Mouse (Mus musculus) testis, postnatal 10 days (tissue): Measurements from ENCODE around the gene Reep6.

Source experiments
- DNase-seq: peaks from one replicate; pipeline ENCODE4 v3.0.0; 2021; ENCODE audit warnings: low spot score

The Reep6 gene

GRCm38 (mm10) chr10:80355431-80355830, 25.7 kb downstream of the Reep6 start:
- DNase-seq = no peak

- no peak for DNase-seq
These were observed 26.4 kb downstream of the Reep6 start, which contains the start of gene Plk5 for GRCm38 (mm10) chr10:80356001-80356682. Gene Plk5, plus strand, starts transcription at chr10:80356459.

- no peak for DNase-seq
These were observed 27.0 kb downstream of the Reep6 start for GRCm38 (mm10) chr10:80356737-80357136.

GRCm38 (mm10) chr10:80357336-80357735, 27.6 kb downstream of the Reep6 start:
- no peak for DNase-seq

- DNase-seq = peak; percentile 70
These were observed 28.4 kb downstream of the Reep6 start for GRCm38 (mm10) chr10:80357994-80358639.

GRCm38 (mm10) chr10:80363734-80364133, 34.0 kb downstream of the Reep6 start:
- DNase-seq = no peak

DNA sequence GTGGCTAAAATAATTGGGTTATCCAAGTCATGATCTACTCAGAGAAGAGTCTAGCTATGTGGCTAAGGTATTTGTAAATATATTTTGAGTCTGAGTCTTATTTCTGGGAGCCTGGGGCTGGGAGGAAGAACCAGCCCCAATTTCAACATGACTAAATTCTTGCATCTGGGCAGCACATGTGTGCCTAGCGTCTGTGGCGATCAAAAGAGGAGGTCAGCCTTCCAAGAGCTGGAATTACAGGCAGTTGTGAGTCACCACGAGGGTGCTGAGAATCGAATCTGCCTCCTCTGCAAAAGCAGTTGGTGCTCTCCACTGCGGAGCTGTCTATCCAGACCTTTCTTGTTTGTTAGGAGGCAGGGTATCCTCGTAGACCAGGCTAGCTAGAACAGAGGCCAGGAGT, 36.0 kb downstream of the Reep6 start:
- DNase-seq = no peak

GRCm38 (mm10) chr10:80367954-80368353, 38.2 kb downstream of the Reep6 start:
- no peak for DNase-seq

DNA sequence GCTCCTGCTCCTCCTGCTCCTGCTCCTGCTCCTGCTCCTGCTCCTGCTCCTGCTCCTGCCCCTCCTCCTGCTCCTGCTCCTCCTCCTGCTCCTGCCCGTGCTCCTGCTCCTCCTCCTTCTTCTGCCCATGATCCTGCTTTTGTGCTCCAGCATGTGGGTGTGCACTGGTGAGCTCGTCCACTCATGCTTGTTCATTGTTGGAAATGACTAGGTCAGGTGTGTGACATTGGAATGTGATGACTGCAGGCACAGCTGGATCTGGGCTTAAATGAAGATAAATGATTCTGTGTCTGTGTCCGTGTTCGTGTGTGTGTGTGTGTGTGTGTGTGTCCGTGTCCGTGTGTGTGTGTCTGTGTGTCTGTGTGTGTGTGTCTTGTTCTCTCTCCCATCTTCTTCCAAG, 38.6 kb downstream of the Reep6 start:
- no peak for DNase-seq

GRCm38 (mm10) chr10:80369995-80370747, 40.4 kb downstream of the Reep6 start:
- no peak for DNase-seq

DNA sequence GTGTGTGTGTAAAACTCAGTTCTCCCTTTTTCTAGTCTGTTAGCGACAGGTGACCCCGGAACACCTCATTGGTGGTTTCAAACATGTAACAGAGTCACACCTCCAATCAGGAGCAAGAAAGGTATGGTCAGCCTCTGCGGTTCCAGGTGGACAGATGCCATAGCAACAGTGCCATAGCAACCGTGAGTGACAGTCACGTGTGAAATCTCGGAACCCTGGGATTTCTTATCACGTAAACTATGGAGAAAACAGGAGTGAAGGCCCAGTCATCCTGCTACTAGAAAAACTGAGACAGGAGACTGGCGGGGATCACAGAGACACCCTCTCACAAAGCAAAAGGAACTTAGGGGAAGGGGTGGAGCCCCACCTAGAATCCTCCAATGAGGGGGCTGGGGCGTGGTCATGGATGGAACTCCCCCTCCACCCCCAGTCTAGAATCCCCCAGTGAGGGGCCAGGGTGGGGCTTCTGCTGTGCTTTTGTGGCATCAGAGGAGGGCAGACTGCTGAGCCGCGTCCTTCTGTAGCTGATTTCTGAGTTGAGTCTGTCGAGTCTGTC, 41.7 kb downstream of the Reep6 start:
- peak; percentile 69 for DNase-seq

- no peak for DNase-seq
These were observed 42.2 kb downstream of the Reep6 start for GRCm38 (mm10) chr10:80371983-80372382.

GRCm38 (mm10) chr10:80372706-80373105, 43.0 kb downstream of the Reep6 start:
- DNase-seq = no peak

DNA sequence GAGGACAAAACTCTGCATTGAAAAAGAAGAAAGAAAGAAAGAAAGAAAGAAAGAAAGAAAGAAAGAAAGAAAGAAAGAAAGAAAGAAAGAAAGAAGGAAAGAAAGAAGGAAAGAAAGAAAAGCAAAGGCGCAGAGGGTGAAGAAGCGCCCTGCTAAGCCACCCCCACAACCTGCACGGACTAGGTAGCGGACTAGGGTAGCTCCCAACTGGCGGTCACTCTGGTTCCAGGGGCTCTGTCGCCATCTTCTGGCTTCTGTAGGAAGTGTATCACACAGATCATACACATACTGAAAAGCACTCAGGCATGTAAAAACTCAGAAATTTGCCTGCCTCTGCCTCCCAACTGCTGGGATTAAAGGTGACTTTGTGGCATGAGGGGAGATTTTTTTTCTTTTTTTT, 44.3 kb downstream of the Reep6 start:
- DNase-seq = peak; percentile 83

- DNase-seq = peak; percentile 97
These were observed 46.4 kb downstream of the Reep6 start for GRCm38 (mm10) chr10:80376160-80376559.

DNA sequence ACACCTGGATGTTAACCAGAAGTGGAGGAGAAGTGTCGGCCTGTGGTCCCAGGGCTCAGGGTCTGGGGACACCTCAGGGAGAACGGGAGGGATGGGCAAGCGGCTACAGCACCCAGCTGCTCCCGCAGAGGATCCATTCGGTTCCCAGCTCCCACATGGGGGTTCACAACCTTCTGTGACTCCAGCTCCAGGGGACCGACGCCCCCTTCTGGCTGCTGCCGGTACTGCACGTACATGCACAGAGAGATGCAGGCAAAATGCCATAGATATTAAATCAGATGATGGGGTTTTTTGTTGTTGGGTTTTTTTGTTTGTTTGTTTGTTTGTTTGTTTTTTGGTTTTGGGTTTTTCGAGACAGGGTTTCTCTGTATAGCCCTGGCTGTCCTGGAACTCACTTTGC, 48.0 kb downstream of the Reep6 start:
- peak; percentile 86 for DNase-seq

DNA sequence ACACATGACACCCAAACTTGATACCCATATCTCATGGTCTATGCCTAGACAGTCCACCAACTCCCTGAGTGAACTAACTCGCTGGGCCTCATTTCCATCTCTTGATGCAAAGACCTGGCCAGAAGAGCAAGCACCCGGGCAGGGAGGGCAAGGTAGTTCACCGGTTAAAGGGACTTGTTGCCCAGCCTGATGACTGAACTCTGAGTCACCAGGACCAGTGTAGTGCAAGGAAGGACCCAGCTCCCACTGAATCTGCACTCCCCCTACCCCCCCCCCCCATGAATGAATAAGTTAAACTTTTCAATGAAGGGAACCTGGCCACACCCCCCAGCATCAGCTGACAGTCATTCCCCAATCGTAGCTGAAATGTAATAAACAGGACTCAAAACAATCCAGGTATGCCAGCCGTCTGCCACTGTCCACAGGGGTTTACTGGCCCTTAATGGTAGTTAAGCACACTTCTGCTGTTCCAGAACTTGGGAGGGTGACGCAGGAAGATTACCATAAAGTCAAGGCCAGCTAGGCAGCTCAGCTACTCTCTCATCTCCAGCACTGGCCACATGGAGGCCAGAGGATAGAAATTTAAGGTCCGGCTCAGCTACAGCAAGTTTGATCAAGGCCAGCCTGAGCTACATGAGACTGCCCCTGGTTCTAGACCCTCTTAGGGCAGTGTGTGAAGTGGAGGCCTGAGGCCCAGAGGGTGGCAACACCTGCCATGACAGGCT, 53.0 kb downstream of the Reep6 start:
- no peak for DNase-seq

GRCm38 (mm10) chr10:80383431-80383830, 53.7 kb downstream of the Reep6 start:
- DNase-seq = no peak

DNA sequence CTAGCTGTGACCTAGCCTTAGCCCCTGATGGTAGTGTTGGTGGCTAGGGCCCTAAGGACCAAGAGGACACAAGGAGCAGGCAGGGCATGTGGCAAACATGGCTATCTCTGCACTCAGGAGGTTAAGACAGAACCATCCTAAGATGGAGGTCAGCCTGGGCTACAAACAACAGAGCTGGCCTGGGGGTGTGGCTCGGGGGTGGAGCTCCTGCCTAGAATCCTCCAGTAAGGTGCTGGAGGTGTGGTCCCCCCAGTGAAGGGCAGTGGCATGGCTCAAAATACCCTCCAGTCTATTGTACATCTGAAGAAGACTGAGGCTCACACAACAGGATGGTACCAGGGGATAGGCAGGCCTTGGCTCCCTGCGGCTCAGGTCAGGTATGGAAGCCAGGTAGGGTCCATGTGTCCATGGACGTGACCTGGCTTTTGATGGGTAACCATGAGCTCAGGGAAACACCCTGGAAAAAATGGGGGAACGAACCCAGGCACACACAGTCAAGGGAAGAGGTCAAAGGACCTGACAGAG, 54.4 kb downstream of the Reep6 start:
- DNase-seq = no peak

DNA sequence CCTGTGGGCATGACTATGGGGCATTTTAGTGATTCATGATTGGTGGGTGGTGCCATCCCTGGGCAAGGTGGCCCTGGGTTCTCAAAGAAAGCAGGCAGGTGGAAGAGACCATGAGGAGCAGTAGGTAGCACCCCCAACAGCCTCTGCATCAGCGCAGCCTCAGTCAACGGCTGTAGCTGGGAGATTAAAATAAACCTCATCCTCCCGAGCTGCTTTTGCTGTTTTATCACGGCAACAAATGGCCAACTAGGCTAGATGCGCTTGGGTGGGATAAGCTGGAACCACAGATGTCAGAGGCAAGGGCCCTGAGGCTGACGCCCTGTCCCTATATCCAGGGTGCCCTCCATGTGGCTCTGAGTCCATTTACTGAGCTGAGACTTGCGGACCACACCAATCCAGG, 55.0 kb downstream of the Reep6 start:
- no peak for DNase-seq

DNA sequence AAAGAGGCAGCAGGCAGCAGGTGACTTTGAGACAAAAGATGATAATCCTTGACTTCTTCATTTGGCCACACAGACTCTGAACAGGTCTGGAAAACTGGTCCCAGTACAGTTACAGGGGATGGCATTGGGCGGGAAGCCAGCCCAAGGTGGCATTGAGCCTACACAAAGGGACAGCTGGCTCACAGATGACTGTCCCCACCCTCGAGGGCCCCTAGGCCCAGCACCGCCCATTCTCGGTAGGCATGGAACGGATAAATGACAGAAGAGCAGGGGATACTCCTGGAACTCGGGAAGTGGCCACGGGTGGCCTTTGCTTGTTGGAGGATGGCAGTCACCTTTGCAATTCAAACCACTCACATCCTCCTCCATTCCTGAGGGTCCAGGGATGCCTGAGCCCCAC, 55.6 kb downstream of the Reep6 start:
- peak; percentile 62 for DNase-seq
